In the genomic region with DNA sequence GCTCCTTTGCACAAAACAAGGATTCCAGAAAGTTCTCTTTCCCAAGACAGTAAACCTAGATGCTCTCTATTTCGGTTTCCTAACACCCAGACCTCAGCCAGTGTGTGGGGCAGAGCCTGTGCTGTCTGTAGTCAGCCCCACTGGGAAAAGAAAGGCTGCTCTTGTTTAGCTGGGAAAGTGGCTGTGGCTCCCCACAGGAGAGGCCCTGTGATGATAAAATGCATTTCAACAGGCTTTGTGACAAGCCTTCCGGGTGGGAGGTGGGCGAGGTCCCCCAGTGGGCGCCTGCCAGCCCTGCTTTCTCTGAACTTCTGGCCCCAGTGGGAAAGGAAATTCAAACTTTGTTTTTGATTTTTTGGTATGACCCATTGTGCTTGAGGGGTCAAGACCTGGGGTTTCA, we compare ENCODE assay signal across 17 mouse cellular contexts. TPM values are rescaled to one million over a fixed set of nuclear protein-coding genes. Genes with fewer than 3 reads are reported as not detected.
"Had no signal": no experiment of that assay in that cellular context is flagged by ENCODE, and none has a peak within 500 bp of the region (broad histone marks: within the 10 kb centered on the region; RNA-seq: fewer than 3 reads in every experiment).

No protein-coding gene starts in this region.

- H3K4me3 ChIP-seq: left cerebral cortex, adult 2 months; liver, embryonic 13.5 days; lung, embryonic 15.5 days; megakaryocyte, embryonic 14.5 days; midbrain, embryonic 15.5 days; neural tube, embryonic 13.5 days; stomach, embryonic 15.5 days had no signal

- H3K4me2 ChIP-seq: liver, embryonic 13.5 days; lung, embryonic 15.5 days; midbrain, embryonic 11.5 days; midbrain, embryonic 15.5 days; neural tube, embryonic 13.5 days; stomach, embryonic 15.5 days had no signal

- ATAC-seq: liver, postnatal 0 days; midbrain, embryonic 15.5 days had no signal

- H3K36me3 ChIP-seq: liver, embryonic 13.5 days; lung, embryonic 15.5 days; midbrain, embryonic 15.5 days; neural tube, embryonic 13.5 days; stomach, embryonic 15.5 days had no signal

- H3K27me3 ChIP-seq: liver, embryonic 13.5 days; lung, embryonic 15.5 days; megakaryocyte, embryonic 14.5 days; midbrain, embryonic 15.5 days; neural tube, embryonic 13.5 days; stomach, embryonic 15.5 days had no signal

- H3K9me3 ChIP-seq: liver, embryonic 13.5 days; lung, embryonic 15.5 days; midbrain, embryonic 15.5 days; neural tube, embryonic 13.5 days; stomach, embryonic 15.5 days had no signal

- H3K4me1 ChIP-seq: liver, embryonic 13.5 days; lung, embryonic 15.5 days; megakaryocyte, embryonic 14.5 days; midbrain, embryonic 15.5 days; stomach, embryonic 15.5 days had no signal

- H3K9ac ChIP-seq: liver, embryonic 13.5 days; liver, postnatal 0 days; lung, embryonic 15.5 days; midbrain, embryonic 15.5 days; neural tube, embryonic 13.5 days; stomach, embryonic 15.5 days had no signal

- DNase-seq: kidney, adult 9 months; liver; liver, embryonic 13.5 days; liver, postnatal 0 days; lung, postnatal 14 days; right cerebral cortex, postnatal 14 days; thymus, adult 2 months; thymus, postnatal 25 days had no signal

- H3K27ac ChIP-seq: left cerebral cortex, adult 2 months; liver, embryonic 13.5 days; lung, embryonic 15.5 days; macrophage; midbrain, embryonic 15.5 days; neural tube, embryonic 13.5 days; stomach, embryonic 15.5 days had no signal

RNA-seq across cellular contexts. Expression of a gene that starts 45.4 kb away (rescaled TPM):
- total RNA-seq: monocyte, adult 5-6 weeks had no signal
- polyA plus RNA-seq: liver, postnatal 0 days; macrophage had no signal
